Mouse (Mus musculus): ENCODE measurements at regions not wholly inside any gene's neighbourhood (a gene's known extent, or its start where the extent isn't known, plus 50 kb on each side); places are given as distances from the start of the nearest gene placed in this dataset.

- TF ChIP-seq POU5F1 (IDR thresholded peaks at IDR 0.05; ENCODE audit: borderline replicate concordance, low read length) (no peak), CTCF (conservative IDR thresholded peaks at IDR 0.05; ENCODE audit: low read length) (no peak), NANOG (IDR thresholded peaks at IDR 0.05; ENCODE audit: borderline replicate concordance, low read length) (no peak)
- H3K9me3 ChIP-seq (ENCODE audit: low read length) = no peaks in the 10 kb centered on the region
- H3K4me3 ChIP-seq (replicated peaks; ENCODE audit: low read length) = no peak overlapping the region
- no peaks in the 10 kb centered on the region for H3K27me3 ChIP-seq (ENCODE audit: insufficient read depth, low read length)
- no peaks in the 10 kb centered on the region for H3K36me3 ChIP-seq (ENCODE audit: insufficient read depth, low read length)
- H3K4me1 ChIP-seq (replicated peaks; ENCODE audit: low read depth, low read length) = peaks cover 7% of the 10 kb centered on the region; the same call in 1 of the 2 replicates
Observed at GRCm38 (mm10) chr13:102153785-102154608, 386.0 kb upstream of the Pik3r1 start.

GRCm38 (mm10) chr13:102154609-102154899 lies 386.5 kb upstream of the Pik3r1 start:
- H3K4me1 ChIP-seq (replicated peaks; ENCODE audit: low read depth, low read length) = peaks cover 7% of the 10 kb centered on the region; the same call in 1 of the 2 replicates
- H3K9me3 ChIP-seq (ENCODE audit: low read length) = no peaks in the 10 kb centered on the region
- no peak for TF ChIP-seq NANOG (IDR thresholded peaks at IDR 0.05; ENCODE audit: borderline replicate concordance, low read length)
- TF ChIP-seq CTCF (conservative IDR thresholded peaks at IDR 0.05; ENCODE audit: low read length) = no peak
- no peak for TF ChIP-seq POU5F1 (IDR thresholded peaks at IDR 0.05; ENCODE audit: borderline replicate concordance, low read length)
- no peak overlapping the region for H3K4me3 ChIP-seq (replicated peaks; ENCODE audit: low read length)
- H3K36me3 ChIP-seq (ENCODE audit: insufficient read depth, low read length) = no peaks in the 10 kb centered on the region
- H3K27me3 ChIP-seq (ENCODE audit: insufficient read depth, low read length) = no peaks in the 10 kb centered on the region

- H3K4me3 ChIP-seq (replicated peaks; ENCODE audit: low read length) = no peak overlapping the region
- H3K27me3 ChIP-seq (ENCODE audit: insufficient read depth, low read length) = no peaks in the 10 kb centered on the region
- H3K9me3 ChIP-seq (ENCODE audit: low read length) = no peaks in the 10 kb centered on the region
- no peaks in the 10 kb centered on the region for H3K36me3 ChIP-seq (ENCODE audit: insufficient read depth, low read length)
- peaks cover 7% of the 10 kb centered on the region; the same call in 1 of the 2 replicates for H3K4me1 ChIP-seq (replicated peaks; ENCODE audit: low read depth, low read length)
- TF ChIP-seq NANOG (IDR thresholded peaks at IDR 0.05; ENCODE audit: borderline replicate concordance, low read length) (no peak), POU5F1 (IDR thresholded peaks at IDR 0.05; ENCODE audit: borderline replicate concordance, low read length) (no peak), CTCF (conservative IDR thresholded peaks at IDR 0.05; ENCODE audit: low read length) (no peak)
Observed at GRCm38 (mm10) chr13:102157369-102158130, 389.5 kb upstream of the Pik3r1 start.

GRCm38 (mm10) chr13:102173382-102174234 lies 405.6 kb upstream of the Pik3r1 start:
- TF ChIP-seq CTCF (conservative IDR thresholded peaks at IDR 0.05; ENCODE audit: low read length) (no peak), POU5F1 (IDR thresholded peaks at IDR 0.05; ENCODE audit: borderline replicate concordance, low read length) (no peak), NANOG (IDR thresholded peaks at IDR 0.05; ENCODE audit: borderline replicate concordance, low read length) (no peak)
- H3K9me3 ChIP-seq (ENCODE audit: low read length) = peaks cover 15% of the 10 kb centered on the region
- H3K4me1 ChIP-seq (replicated peaks; ENCODE audit: low read depth, low read length) = no peaks in the 10 kb centered on the region
- no peaks in the 10 kb centered on the region for H3K36me3 ChIP-seq (ENCODE audit: insufficient read depth, low read length)
- H3K27me3 ChIP-seq (ENCODE audit: insufficient read depth, low read length) = no peaks in the 10 kb centered on the region
- H3K4me3 ChIP-seq (replicated peaks; ENCODE audit: low read length) = no peak overlapping the region

- TF ChIP-seq POU5F1 (IDR thresholded peaks at IDR 0.05; ENCODE audit: borderline replicate concordance, low read length) (no peak), CTCF (conservative IDR thresholded peaks at IDR 0.05; ENCODE audit: low read length) (no peak), NANOG (IDR thresholded peaks at IDR 0.05; ENCODE audit: borderline replicate concordance, low read length) (no peak)
- Histone ChIP-seq H3K27me3 (ENCODE audit: insufficient read depth, low read length) (no peaks in the 10 kb centered on the region), H3K9me3 (ENCODE audit: low read length) (peaks cover 15% of the 10 kb centered on the region), H3K4me1 (replicated peaks; ENCODE audit: low read depth, low read length) (no peaks in the 10 kb centered on the region), H3K36me3 (ENCODE audit: insufficient read depth, low read length) (no peaks in the 10 kb centered on the region), H3K4me3 (replicated peaks; ENCODE audit: low read length) (no peak overlapping the region)
Observed at GRCm38 (mm10) chr13:102174431-102174830, 406.4 kb upstream of the Pik3r1 start.

- no peaks in the 10 kb centered on the region for H3K4me1 ChIP-seq (replicated peaks; ENCODE audit: low read depth, low read length)
- H3K36me3 ChIP-seq (ENCODE audit: insufficient read depth, low read length) = no peaks in the 10 kb centered on the region
- H3K4me3 ChIP-seq (replicated peaks; ENCODE audit: low read length) = no peak overlapping the region
- TF ChIP-seq POU5F1 (IDR thresholded peaks at IDR 0.05; ENCODE audit: borderline replicate concordance, low read length) = no peak
- TF ChIP-seq CTCF (conservative IDR thresholded peaks at IDR 0.05; ENCODE audit: low read length) = no peak
- TF ChIP-seq NANOG (IDR thresholded peaks at IDR 0.05; ENCODE audit: borderline replicate concordance, low read length) = no peak
- H3K9me3 ChIP-seq (ENCODE audit: low read length) = peaks cover 15% of the 10 kb centered on the region
- H3K27me3 ChIP-seq (ENCODE audit: insufficient read depth, low read length) = no peaks in the 10 kb centered on the region
Observed at GRCm38 (mm10) chr13:102174896-102175295, 406.9 kb upstream of the Pik3r1 start.

- H3K4me1 ChIP-seq (replicated peaks; ENCODE audit: low read depth, low read length) = no peaks in the 10 kb centered on the region
Observed at GRCm38 (mm10) chr13:102175406-102175805, 407.4 kb upstream of the Pik3r1 start.

GRCm38 (mm10) chr13:102176456-102176855 lies 408.4 kb upstream of the Pik3r1 start:
- Histone ChIP-seq H3K4me3 (replicated peaks; ENCODE audit: low read length) (no peak overlapping the region), H3K27me3 (ENCODE audit: insufficient read depth, low read length) (no peaks in the 10 kb centered on the region), H3K9me3 (ENCODE audit: low read length) (peaks cover 15% of the 10 kb centered on the region), H3K4me1 (replicated peaks; ENCODE audit: low read depth, low read length) (no peaks in the 10 kb centered on the region), H3K36me3 (ENCODE audit: insufficient read depth, low read length) (no peaks in the 10 kb centered on the region)
- TF ChIP-seq CTCF (conservative IDR thresholded peaks at IDR 0.05; ENCODE audit: low read length) (no peak), NANOG (IDR thresholded peaks at IDR 0.05; ENCODE audit: borderline replicate concordance, low read length) (no peak), POU5F1 (IDR thresholded peaks at IDR 0.05; ENCODE audit: borderline replicate concordance, low read length) (no peak)

More at GRCm38 (mm10) chr13:102175406-102175805, 407.4 kb upstream of the Pik3r1 start:
- H3K4me3 ChIP-seq (replicated peaks; ENCODE audit: low read length) = no peak overlapping the region
- H3K27me3 ChIP-seq (ENCODE audit: insufficient read depth, low read length) = no peaks in the 10 kb centered on the region
- H3K36me3 ChIP-seq (ENCODE audit: insufficient read depth, low read length) = no peaks in the 10 kb centered on the region
- TF ChIP-seq POU5F1 (IDR thresholded peaks at IDR 0.05; ENCODE audit: borderline replicate concordance, low read length) (no peak), CTCF (conservative IDR thresholded peaks at IDR 0.05; ENCODE audit: low read length) (no peak), NANOG (IDR thresholded peaks at IDR 0.05; ENCODE audit: borderline replicate concordance, low read length) (no peak)
- peaks cover 15% of the 10 kb centered on the region for H3K9me3 ChIP-seq (ENCODE audit: low read length)

Measured in E14TG2a.4 (cell line).